Mouse (Mus musculus): Measurements from ENCODE around the gene Fgfr2. TPM values are rescaled to one million over a fixed set of nuclear protein-coding genes. Genes with fewer than 3 reads are reported as not detected.

Fgfr2 gene
- polyA plus RNA-seq, 1 experiment from 2014 or later = 93.4 TPM

GRCm38 (mm10) chr7:132619975-132620918, 502.9 kb downstream of the Fgfr2 start:
- no peak overlapping the region for H3K4me2 ChIP-seq (ENCODE audit: low read depth, low read length)
- no peaks in the 10 kb centered on the region for H3K9me3 ChIP-seq (replicated peaks; ENCODE audit: control insufficient read depth, low read length)
- no peak overlapping the region for H3K4me3 ChIP-seq (replicated peaks; ENCODE audit: low read length)
- no peak overlapping the region for H3K27ac ChIP-seq (ENCODE audit: low read length)
- ATAC-seq (ENCODE audit: insufficient read depth, low FRiP score) = no peak
- H3K4me1 ChIP-seq (ENCODE audit: control insufficient read depth, insufficient read depth, low read length) = no peaks in the 10 kb centered on the region
- no peaks in the 10 kb centered on the region for H3K27me3 ChIP-seq (ENCODE audit: control insufficient read depth, insufficient read depth, low read length)
- WGBS = 80% methylated on average over 15 of the region's 15 CpGs
- H3K9ac ChIP-seq (ENCODE audit: low read length) = no peak overlapping the region
- H3K36me3 ChIP-seq (ENCODE audit: control insufficient read depth, insufficient read depth, low read length) = no peaks in the 10 kb centered on the region

- Histone ChIP-seq H3K36me3 (ENCODE audit: control insufficient read depth, insufficient read depth, low read length) (no peaks in the 10 kb centered on the region), H3K4me3 (replicated peaks; ENCODE audit: low read length) (no peak overlapping the region), H3K9ac (ENCODE audit: low read length) (no peak overlapping the region), H3K4me1 (ENCODE audit: control insufficient read depth, insufficient read depth, low read length) (no peaks in the 10 kb centered on the region), H3K4me2 (ENCODE audit: low read depth, low read length) (no peak overlapping the region), H3K27ac (ENCODE audit: low read length) (no peak overlapping the region), H3K27me3 (ENCODE audit: control insufficient read depth, insufficient read depth, low read length) (no peaks in the 10 kb centered on the region), H3K9me3 (replicated peaks; ENCODE audit: control insufficient read depth, low read length) (no peaks in the 10 kb centered on the region)
- WGBS = 83% methylated on average over 8 of the region's 8 CpGs
- no peak for ATAC-seq (ENCODE audit: insufficient read depth, low FRiP score)
These were observed 503.6 kb downstream of the Fgfr2 start for GRCm38 (mm10) chr7:132619549-132619948.

- Histone ChIP-seq H3K27me3 (ENCODE audit: control insufficient read depth, insufficient read depth, low read length) (no peaks in the 10 kb centered on the region), H3K36me3 (ENCODE audit: control insufficient read depth, insufficient read depth, low read length) (no peaks in the 10 kb centered on the region), H3K9ac (ENCODE audit: low read length) (no peak overlapping the region), H3K4me2 (ENCODE audit: low read depth, low read length) (no peak overlapping the region), H3K4me1 (ENCODE audit: control insufficient read depth, insufficient read depth, low read length) (no peaks in the 10 kb centered on the region), H3K9me3 (replicated peaks; ENCODE audit: control insufficient read depth, low read length) (no peaks in the 10 kb centered on the region), H3K4me3 (replicated peaks; ENCODE audit: low read length) (no peak overlapping the region), H3K27ac (ENCODE audit: low read length) (no peak overlapping the region)
- 88% methylated on average over 5 of the region's 5 CpGs for WGBS
- ATAC-seq (ENCODE audit: insufficient read depth, low FRiP score) = no peak
These were observed 506.1 kb downstream of the Fgfr2 start for GRCm38 (mm10) chr7:132617021-132617564.

GRCm38 (mm10) chr7:132616391-132616790, 506.8 kb downstream of the Fgfr2 start:
- no peak overlapping the region for H3K27ac ChIP-seq (ENCODE audit: low read length)
- H3K4me2 ChIP-seq (ENCODE audit: low read depth, low read length) = no peak overlapping the region
- no peaks in the 10 kb centered on the region for H3K9me3 ChIP-seq (replicated peaks; ENCODE audit: control insufficient read depth, low read length)
- no peak overlapping the region for H3K4me3 ChIP-seq (replicated peaks; ENCODE audit: low read length)
- H3K27me3 ChIP-seq (ENCODE audit: control insufficient read depth, insufficient read depth, low read length) = no peaks in the 10 kb centered on the region
- ATAC-seq (ENCODE audit: insufficient read depth, low FRiP score) = no peak
- H3K9ac ChIP-seq (ENCODE audit: low read length) = no peak overlapping the region
- no peaks in the 10 kb centered on the region for H3K4me1 ChIP-seq (ENCODE audit: control insufficient read depth, insufficient read depth, low read length)
- WGBS = 54% methylated on average over 6 of the region's 6 CpGs
- no peaks in the 10 kb centered on the region for H3K36me3 ChIP-seq (ENCODE audit: control insufficient read depth, insufficient read depth, low read length)

- H3K36me3 ChIP-seq (ENCODE audit: control insufficient read depth, insufficient read depth, low read length) = no peaks in the 10 kb centered on the region
- WGBS = 31% methylated on average over 3 of the region's 3 CpGs
- H3K27me3 ChIP-seq (ENCODE audit: control insufficient read depth, insufficient read depth, low read length) = no peaks in the 10 kb centered on the region
- no peaks in the 10 kb centered on the region for H3K9me3 ChIP-seq (replicated peaks; ENCODE audit: control insufficient read depth, low read length)
- no peak overlapping the region for H3K9ac ChIP-seq (ENCODE audit: low read length)
- H3K4me3 ChIP-seq (replicated peaks; ENCODE audit: low read length) = no peak overlapping the region
- H3K27ac ChIP-seq (ENCODE audit: low read length) = no peak overlapping the region
- H3K4me2 ChIP-seq (ENCODE audit: low read depth, low read length) = no peak overlapping the region
- no peaks in the 10 kb centered on the region for H3K4me1 ChIP-seq (ENCODE audit: control insufficient read depth, insufficient read depth, low read length)
- ATAC-seq (ENCODE audit: insufficient read depth, low FRiP score) = no peak
These were observed 507.8 kb downstream of the Fgfr2 start for GRCm38 (mm10) chr7:132615346-132615745.

- H3K4me3 ChIP-seq (replicated peaks; ENCODE audit: low read length) = no peak overlapping the region
- H3K9me3 ChIP-seq (replicated peaks; ENCODE audit: control insufficient read depth, low read length) = no peaks in the 10 kb centered on the region
- H3K9ac ChIP-seq (ENCODE audit: low read length) = no peak overlapping the region
- no peak overlapping the region for H3K27ac ChIP-seq (ENCODE audit: low read length)
- H3K36me3 ChIP-seq (ENCODE audit: control insufficient read depth, insufficient read depth, low read length) = no peaks in the 10 kb centered on the region
- no peak overlapping the region for H3K4me2 ChIP-seq (ENCODE audit: low read depth, low read length)
- H3K27me3 ChIP-seq (ENCODE audit: control insufficient read depth, insufficient read depth, low read length) = no peaks in the 10 kb centered on the region
- H3K4me1 ChIP-seq (ENCODE audit: control insufficient read depth, insufficient read depth, low read length) = no peaks in the 10 kb centered on the region
- 88% methylated on average over 8 of the region's 8 CpGs for WGBS
- ATAC-seq (ENCODE audit: insufficient read depth, low FRiP score) = no peak
These were observed 511.6 kb downstream of the Fgfr2 start for GRCm38 (mm10) chr7:132611530-132611929.

GRCm38 (mm10) chr7:132610468-132611318, 512.5 kb downstream of the Fgfr2 start, which contains the start of gene Lhpp:
Gene Lhpp (plus strand): TSS chr7:132610638.
- H3K9me3 ChIP-seq (replicated peaks; ENCODE audit: control insufficient read depth, low read length) = no peaks in the 10 kb centered on the region
- WGBS = 7% methylated on average over 44 of the region's 44 CpGs
- peaks cover 4% of the 10 kb centered on the region; the same call in 1 of the 2 replicates for H3K27me3 ChIP-seq (ENCODE audit: control insufficient read depth, insufficient read depth, low read length)
- H3K9ac ChIP-seq (ENCODE audit: low read length) = peak within 1 kb of the TSS; percentile 73
- H3K4me2 ChIP-seq (ENCODE audit: low read depth, low read length) = peak within 1 kb of the TSS; percentile 65
- ATAC-seq (ENCODE audit: insufficient read depth, low FRiP score) = peak; percentile 90
- no peaks in the 10 kb centered on the region for H3K4me1 ChIP-seq (ENCODE audit: control insufficient read depth, insufficient read depth, low read length)
- H3K36me3 ChIP-seq (ENCODE audit: control insufficient read depth, insufficient read depth, low read length) = no peaks in the 10 kb centered on the region
- H3K27ac ChIP-seq (ENCODE audit: low read length) = no peak within 1 kb of the TSS
- peak within 1 kb of the TSS; percentile 60 for H3K4me3 ChIP-seq (replicated peaks; ENCODE audit: low read length)

- H3K9ac ChIP-seq (ENCODE audit: low read length) = no peak overlapping the region
- H3K4me3 ChIP-seq (replicated peaks; ENCODE audit: low read length) = no peak overlapping the region
- H3K9me3 ChIP-seq (replicated peaks; ENCODE audit: control insufficient read depth, low read length) = no peaks in the 10 kb centered on the region
- no peaks in the 10 kb centered on the region for H3K36me3 ChIP-seq (ENCODE audit: control insufficient read depth, insufficient read depth, low read length)
- no peak for ATAC-seq (ENCODE audit: insufficient read depth, low FRiP score)
- H3K4me1 ChIP-seq (ENCODE audit: control insufficient read depth, insufficient read depth, low read length) = no peaks in the 10 kb centered on the region
- no peak overlapping the region for H3K27ac ChIP-seq (ENCODE audit: low read length)
- 90% methylated on average over 4 of the region's 4 CpGs for whole genome bisulfite sequencing
- H3K4me2 ChIP-seq (ENCODE audit: low read depth, low read length) = no peak overlapping the region
- peaks cover 18% of the 10 kb centered on the region for H3K27me3 ChIP-seq (ENCODE audit: control insufficient read depth, insufficient read depth, low read length)
These were observed 514.7 kb downstream of the Fgfr2 start for GRCm38 (mm10) chr7:132608316-132609020.

Data from stomach, embryonic 16.5 days (tissue).